Mouse (Mus musculus) testis, postnatal 10 days (tissue): ENCODE results near the gene Sumo3.

Experiments
- DNase-seq: peaks from one replicate; pipeline ENCODE4 v3.0.0; 2021; ENCODE audit warnings: low spot score

Sumo3 gene

DNA sequence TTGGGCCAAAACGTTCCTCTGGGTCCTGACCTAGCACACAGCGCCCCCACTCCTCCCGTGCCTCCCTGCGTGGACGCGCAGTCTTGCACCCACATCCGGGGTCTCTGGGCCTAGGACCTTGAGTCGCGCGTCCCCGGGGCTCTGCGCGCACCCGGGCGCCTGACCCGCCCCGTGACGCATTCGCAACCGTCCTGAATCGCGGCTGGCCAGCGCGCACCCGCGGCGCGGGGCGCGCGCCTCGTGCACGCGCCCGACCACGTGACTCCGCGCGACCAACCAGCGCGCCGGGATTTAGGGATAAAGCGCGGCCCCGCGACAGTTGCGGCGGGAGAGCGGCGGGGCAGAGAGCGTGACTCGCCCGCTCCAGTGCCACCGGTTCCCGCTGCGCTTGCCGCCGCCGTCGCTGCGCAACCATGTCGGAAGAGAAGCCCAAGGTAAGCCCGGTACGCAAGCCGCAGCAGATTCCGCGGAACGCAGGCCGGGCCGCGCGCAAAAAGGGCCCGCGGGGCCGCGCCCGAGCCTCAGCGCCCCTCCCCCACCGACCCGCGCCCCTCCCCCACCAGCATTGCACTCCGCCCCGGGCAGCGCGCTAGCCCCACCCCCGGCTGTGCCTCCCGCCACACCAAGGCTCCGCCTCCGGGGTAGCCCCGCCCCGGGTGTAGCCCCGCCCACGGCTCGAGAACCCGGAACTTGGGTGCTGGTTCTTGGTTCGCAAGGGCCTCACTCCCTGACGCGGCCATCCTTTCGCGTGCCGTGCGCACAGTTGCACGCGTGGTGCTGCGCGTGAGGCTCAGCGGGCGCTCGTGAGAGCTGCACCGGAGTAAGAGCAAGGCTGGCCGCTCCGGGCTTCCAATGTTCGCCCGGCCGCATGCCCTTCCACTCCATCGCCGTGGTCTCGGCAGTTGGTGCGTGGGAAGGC lies at the start of gene Sumo3, which contains the start of gene Gm49325:
TSS of gene Sumo3 (plus strand) at position 190 of the 919 bp plus-strand sequence.
TSS of gene Gm49325 (plus strand) at position 290 of the 919 bp plus-strand sequence.
- DNase-seq: peak; percentile 100

DNA sequence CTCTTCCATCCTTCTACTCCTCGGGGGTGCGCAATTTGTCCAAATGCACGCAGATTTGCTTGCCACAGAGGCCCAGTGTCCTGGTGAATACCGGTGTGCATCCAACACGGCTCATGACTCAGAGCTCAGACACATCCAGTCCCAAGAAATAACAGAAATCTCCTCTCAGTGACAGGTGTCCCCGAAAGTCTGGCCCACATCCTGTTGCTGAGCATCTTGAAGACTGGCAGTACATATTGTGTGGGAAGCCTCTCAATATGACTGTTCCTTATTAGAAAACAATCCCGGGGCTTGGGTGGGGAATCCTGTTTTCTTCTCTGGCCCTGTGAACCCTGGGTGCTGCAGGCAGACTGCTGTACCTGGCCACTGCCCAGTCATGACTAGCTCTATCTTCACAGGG lies 49.3 kb upstream of the Sumo3 start:
- no peak for DNase-seq

DNA sequence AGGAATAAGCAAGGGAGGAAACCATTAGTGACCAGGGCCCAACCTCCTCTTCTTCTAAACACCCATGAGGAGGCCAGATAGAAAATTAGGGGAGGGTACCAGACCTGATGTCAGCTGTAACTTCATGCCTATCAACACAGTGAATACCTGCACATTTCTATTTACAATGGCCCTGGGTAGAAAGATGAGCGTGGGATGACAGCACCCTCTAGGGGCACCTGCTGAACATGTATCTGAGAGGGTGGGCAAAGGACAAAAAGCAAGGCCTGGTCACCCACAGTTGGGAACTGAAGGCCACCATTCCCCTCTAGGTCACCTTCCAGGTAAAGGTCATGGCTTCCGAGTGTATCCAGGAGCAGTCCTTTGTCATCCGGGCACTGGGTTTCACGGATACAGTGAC lies 48.3 kb upstream of the Sumo3 start:
- no peak for DNase-seq

DNA sequence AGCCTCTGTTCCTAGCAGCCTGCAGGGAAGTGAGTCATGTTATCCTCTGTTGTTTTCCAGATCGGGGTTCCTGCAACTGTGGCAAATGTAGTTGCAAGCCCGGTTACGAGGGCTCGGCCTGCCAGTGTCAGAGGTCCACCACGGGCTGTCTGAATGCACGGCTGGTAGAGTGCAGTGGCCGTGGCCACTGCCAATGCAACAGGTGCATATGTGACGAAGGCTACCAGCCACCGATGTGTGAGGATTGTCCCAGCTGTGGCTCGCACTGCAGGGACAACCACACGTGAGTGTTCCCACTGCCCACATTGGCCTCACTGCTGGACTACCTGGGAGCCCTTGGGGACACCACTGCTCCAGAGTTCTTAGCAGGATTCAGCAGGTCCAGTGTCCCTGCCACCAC lies 45.8 kb upstream of the Sumo3 start:
- no peak for DNase-seq

DNA sequence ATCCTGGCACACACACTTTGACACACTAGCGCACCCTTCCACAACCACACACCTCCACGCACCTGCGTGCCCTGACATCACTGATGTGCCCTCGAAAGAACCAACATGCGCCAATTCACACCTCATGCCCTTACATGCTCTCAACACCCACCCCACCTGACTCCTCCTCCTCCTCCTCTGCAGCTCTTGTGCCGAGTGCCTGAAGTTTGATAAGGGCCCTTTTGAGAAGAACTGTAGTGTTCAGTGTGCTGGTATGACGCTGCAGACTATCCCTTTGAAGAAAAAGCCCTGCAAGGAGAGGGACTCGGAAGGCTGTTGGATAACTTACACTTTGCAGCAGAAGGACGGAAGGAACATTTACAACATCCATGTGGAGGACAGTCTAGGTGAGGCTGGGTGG lies 45.1 kb upstream of the Sumo3 start:
- DNase-seq: no peak

DNA sequence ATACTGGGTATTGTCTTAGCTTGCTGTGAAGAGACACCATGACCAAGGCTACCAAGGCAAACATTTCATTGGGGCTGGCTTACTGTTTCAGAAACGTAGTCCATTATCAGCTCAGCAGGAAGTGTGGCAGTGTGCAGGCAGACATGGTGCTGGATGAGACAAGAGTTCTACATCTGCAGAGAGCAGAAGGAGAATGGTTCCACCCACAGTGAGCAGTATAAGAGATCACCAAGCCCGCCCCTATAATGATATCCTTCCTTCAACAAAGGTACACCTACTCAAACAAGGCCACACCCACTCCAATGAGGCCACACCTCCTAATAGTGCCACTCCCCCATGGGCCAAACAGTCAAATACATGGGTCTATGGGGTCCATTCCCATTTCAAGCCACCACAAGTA lies 44.4 kb upstream of the Sumo3 start:
- no peak for DNase-seq

DNA sequence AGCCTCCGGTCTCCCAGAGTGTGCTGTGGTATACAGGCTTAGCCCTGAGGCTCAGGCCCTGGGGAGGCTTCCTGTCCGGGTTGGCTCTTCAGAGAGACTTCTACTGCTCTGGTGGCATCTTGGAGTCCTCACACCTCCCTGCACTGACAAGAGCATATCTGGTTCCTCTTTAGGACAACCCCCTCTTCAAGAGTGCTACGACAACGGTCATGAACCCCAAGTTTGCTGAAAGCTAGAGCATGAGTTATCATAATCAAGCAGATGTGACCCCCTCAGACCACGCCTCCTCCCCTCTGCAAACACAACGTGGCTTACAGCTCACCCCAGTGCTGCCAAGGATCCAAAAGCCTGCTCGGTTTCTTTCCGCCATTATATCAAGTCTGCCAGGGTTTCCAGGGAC lies 40.9 kb upstream of the Sumo3 start:
- DNase-seq: no peak

DNA sequence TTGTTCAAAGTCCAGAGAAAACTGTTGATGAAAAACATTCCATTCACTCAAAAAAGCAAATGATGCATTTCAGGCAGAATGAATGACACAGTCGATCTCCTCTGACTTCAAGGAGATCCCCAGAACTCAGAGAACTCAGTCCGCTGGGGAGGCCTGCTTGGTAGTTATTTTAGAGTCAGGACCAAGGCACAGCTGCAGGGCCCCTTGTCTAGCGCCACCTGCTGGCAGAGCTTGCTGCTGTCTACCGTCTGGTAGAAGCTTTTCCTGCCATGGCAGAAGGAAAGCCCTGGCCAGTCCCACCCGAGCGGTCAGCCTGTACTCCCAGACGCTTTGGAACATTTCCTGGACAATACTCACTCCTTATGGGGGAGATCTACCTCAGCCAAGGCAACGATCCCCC lies 39.2 kb upstream of the Sumo3 start:
- DNase-seq: peak; percentile 95

DNA sequence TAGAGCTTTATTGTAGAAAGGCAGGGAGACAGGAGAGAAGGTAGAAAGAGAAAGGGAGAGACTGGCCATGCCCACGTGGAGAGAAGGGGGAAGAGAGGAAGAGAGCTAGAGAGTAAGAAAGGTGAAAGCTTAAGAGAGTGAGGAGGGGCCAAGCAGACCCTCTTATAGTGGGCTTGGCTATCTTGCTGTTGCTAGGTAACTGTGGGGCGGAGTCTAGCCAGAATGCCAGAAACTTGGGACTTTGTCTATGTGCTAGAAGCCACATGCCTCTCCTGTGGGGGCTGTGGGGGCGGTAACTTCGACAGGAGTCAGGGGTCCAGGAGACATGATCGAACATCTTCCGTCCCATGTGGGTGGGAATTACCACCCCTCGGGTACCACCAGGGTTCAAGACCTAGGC lies 36.4 kb upstream of the Sumo3 start:
- no peak for DNase-seq

DNA sequence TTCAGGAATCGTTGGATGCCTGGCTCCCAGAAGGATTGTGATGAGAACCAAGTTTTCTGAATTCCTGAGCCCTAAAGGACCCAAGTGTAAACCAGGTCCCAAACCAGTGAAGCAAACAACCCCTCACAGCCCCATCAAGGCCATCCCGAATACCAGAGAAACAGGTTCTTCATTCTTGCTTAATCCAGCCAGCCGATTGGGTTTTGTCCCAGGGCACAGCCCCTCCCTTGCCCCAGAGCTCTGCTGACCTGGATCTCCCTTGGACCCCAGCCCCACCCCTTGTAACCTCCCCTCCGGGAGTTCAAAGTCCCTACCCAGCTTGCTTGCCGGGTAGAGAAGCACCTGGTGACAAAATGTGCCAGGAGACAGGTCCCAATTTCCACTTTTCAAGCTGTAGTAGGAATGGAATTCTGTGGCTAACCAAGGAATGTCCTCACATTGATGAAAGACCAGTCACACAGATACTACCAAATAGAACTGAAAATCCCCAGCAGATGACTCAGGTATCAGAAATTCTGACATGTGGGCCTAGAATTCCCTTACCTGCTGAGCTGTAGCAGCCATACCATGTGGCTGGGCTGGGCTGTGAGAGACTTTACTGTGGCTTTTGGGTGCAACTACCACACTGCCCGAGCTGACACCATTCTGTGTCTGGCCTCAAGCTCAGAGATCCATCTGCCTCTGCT lies 35.8 kb upstream of the Sumo3 start:
- no peak for DNase-seq

DNA sequence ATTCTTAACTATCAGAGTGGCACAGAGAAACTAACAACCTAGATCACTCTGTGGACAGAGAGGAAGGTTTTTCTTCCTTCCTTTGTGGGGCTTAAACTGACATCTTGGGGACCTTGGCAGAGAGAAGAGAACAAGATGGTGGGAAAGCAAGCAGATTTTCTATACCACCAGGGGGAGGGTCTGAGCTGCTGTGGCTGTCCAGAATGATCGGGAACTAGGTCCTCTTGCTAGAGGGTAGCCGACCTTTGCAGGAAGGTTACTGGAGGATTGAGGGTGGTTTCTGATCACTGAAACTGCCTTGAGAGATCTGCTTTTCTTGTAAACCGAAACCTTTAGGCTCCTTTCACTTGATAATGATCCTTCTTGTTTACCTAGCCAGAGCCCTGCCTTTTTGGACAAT lies 33.7 kb upstream of the Sumo3 start:
- no peak for DNase-seq

DNA sequence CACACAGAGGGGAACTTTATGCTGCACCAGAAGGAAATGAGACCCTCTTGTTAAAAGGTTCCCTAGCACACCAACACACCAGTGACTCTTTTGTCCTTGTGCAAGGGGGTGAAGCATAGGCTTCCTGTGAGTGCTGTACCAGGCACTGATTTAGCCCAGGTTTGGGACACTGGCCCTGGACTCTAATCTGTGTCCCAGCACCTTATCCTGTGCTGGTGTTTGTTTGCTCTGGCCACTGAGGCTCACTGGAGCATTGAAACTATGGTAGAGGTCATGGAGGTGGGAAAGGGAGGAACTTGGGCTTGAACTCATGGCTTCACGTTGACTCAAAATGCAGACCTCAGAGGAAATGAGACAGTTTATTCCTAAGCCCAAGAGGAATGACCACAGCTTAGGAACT lies 32.7 kb upstream of the Sumo3 start:
- DNase-seq: no peak

DNA sequence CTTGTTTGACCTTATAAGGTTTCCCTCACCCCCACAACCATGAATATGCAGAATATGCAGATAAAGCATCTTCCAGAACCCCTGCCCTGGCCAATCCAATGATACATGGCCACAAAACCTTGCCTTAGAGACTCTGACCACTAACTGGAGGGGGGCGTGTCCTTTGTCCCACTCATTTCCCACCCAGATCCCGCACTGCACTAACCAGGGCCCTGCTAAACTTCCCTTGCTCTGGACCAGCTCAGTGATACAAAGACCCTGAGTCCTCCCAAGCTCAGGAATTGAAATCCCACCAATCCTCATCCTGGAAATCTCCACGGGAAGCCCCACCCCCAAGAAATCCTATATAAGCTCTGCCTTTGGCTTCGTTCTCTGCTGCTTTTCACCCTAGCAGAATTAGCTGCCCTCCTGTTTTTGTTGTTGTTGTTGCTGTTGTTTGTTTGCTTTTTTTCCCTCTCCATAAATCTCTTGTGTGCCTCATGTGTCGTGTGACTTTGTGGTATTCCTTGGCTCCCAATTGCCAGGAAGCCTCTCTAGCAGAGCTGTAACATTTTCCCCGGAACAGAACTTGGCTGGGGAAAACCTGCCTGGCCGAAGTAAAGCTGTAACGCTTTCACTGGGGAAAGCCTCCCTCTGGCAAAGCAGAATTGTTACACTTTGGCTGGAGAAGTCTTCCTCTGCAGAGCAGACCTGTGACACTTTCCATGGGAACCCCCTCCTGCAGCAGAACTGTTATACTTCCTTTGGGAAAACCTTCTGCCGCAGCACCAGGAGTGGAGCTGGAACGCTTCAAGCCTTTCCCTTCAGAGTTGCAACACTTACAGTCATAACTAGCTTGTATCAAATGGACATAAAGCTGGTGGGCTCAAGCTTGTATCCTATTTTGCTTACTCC lies 25.6 kb upstream of the Sumo3 start:
- DNase-seq: no peak

DNA sequence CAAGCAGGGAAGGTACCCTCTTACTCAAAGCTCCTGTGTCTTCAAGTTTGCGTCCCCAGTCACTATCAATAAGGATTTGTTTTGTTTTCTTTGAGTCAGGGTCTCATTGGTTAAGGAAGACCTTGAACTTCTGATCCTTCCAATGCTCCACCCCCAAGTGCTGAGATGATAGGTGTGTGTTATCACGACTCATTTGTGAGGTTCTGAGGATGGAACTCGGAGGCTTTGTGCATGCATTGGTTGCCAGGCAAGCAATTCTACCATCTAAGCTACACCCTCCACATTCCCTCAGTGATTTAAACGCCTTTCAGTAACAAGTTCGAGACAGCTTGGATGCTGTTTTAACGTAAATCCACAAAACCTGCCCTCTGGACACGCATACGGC lies 24.9 kb upstream of the Sumo3 start:
- no peak for DNase-seq

DNA sequence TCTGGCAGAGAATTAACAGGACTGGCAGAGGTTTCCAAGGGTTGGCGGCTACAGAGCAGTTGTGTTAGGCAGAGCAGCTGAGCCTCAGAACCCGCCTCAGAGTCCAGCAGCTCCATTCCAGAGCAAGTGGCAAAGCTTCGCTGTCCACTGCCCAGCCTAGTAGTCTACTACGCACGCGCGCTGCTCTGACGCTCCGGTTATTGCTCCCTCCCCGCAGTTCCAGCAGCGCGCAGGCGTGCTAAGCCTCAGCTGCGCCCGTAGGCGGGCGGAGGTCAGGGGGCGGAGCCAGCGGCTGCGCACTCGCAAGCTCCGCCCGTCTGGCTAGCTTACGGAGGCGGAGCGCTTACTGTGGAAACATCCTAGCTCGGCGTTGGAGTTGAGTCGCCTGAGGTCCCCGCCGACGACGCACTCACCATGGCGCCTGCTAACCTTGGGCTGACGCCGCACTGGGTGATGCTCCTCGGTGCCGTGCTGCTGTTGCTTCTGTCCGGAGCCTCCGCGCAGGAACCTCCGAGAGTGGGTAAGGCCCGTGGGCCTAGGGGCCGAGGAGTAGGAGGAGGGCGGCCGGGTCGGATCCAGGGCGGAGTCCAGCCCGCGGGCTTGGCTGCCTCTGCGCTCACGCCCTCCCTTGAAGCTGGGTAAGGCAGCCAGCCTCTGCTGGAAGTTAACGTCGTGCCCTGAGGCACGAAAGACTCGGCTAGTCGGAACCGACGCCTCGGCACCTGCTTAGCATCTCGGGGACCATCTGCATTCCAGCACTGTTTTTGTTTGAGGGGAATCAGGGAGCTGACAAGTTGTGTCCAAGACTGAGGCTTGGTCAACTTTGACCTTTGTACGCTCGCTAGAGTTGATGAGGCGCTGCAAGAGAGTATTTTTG lies 24.3 kb upstream of the Sumo3 start, which contains the start of gene Pttg1ip:
TSS of gene Pttg1ip (plus strand) at position 313 of the 877 bp plus-strand sequence.
- DNase-seq: peak; percentile 97

DNA sequence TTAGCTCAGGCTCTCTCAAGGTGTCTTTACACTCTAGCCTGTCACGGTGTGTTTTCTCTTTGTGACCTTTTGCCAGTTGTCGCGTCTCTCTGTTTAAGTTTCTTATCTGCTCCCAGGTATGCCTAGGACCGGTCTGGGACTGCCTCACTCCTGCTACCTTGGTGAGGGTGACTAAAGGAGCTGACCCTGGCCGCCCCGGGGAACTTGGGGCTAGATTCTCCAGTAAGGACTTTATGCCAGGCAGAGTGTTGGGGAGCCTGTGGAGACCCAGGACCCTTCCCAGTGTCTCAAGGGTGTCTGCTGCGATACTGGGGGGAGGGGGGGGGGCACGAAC lies 23.6 kb upstream of the Sumo3 start:
- DNase-seq: no peak

DNA sequence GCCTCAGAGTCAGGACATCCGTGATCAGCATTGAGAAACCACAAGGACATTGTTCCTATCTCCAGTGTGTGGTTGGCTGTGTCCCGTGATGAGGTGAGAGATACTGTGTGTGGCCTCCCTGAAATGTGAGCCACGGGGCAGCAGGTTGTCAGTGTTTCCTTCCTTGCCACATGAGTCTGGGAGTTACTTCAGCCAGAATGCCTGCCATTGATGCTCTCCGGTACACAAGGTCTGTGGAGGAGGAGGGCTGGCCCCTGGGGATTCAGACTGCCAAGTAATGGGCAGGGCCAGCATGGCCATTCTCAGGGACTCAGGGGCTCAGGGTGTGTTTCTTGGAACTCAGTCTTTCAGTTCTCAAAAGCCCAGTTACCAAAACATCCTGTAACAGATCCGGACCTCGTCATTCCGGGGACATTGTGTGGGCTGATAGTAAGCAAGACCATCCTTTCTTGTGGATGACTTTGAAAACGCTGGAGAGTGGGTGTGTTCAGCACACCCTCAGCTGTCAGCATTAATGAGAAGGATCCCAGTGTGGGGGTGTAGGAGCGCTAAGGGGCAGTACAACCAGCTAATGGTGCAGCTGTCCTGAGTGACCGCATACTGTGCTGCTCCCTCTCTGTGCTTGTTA lies 22.0 kb upstream of the Sumo3 start:
- no peak for DNase-seq

DNA sequence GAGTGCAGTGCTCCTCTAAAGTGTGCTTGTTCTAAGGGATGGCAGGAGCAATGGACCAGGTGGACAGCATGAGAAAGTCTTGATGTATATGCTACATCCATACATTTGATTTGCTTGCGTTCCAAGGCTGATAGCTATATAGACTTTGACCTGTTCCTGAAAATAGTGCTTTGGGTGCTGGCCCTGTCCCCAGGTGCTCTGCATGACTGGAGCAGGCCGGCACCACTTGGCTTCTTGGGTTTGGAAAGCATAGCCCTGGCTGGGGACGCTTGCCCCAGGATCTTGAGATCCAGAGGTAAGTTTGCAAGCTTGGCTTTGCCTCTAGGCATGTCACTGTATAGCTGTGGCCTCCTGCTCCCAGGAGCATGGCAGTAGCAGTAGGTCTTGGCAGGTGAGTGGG lies 19.3 kb upstream of the Sumo3 start:
- DNase-seq: no peak

DNA sequence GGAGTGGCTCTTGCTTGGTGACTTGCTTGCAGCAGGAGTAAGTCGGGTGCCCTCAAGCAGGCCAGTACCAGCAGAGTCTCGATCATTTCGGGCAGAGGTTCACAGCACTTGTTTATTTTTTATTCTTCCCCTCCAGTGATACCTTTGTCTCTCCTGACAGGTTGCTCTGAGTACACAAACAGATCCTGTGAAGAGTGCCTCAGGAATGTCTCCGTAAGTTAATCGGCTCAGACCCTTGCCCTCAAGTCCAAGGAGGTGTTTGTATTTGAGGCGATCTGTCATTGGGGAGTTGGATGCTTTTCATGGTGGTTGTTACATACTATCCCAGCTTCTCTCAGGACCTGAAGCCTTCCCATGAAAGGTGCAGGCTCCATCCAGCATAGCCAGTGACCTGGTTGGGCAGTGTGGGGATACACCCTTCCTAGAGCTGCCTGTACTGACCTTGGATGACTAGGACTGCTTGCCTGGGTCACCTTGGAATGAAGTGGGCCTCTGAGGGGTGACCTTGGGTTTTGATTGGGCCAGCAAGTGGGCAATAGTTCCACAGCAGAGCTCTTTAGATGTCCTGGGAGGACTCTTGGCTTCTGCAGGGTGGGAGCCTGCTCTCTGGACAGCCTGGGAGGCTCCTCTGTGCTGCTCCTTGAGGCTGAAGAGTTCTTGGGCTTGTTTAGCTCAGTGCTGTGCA lies 18.7 kb upstream of the Sumo3 start:
- no peak for DNase-seq

DNA sequence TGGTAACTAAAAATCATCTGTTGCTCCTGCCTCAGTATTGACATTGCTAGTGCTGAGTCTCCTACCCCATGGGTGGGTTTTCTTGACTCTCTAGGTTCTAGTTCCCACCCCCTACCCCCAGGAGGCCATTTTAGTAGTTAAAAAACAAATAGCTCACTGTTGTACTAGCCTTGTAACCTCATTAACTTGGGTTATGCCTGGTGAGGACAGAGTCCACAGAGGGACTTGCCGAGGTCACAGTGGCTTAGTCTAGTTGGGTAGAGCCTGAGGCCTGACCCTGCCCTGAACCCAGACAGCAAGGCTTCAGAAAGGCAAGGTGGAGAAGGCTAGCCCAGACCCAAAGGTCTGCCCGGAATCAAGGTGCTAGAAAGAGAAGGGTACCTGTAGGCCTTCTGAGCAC lies 17.9 kb upstream of the Sumo3 start:
- no peak for DNase-seq
